Mouse (Mus musculus): Measurements from ENCODE around the gene Cacna1d. TPM values are rescaled to one million over a fixed set of nuclear protein-coding genes. Genes with fewer than 3 reads are reported as not detected.

Cacna1d gene
- total RNA-seq, 2 experiments from 2014 or later, result 54.4 to 61.1 TPM

DNA sequence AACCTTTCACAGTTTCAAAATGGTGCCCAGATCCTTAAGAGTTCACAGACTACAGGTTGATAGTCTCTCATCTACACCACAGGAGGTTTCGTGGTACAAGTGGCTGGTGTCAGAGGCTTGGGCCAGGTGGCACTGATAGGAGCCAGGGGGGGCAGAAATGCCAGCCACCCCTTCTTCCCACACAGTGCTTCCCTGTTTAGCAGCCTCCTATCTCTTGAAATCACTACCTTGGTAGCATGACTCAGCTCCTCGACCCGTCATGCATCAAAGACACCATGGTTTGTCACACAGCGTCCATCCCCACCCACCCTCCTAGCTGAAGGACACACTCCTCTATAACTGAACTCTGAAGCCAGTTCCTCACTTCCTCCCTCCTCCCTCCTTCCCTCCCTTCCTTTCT is 398.8 kb downstream of the Cacna1d start:
- intact Hi-C loops (cut with DNase I), result loop anchor here (10.0 kb wide), 1 partner anchor 108 kb away; no protein-coding TSS in a partner anchor
- DNase-seq (ENCODE audit: extremely low spot score in 1 of 2, low spot score in 2 of 2), result no peak

DNA sequence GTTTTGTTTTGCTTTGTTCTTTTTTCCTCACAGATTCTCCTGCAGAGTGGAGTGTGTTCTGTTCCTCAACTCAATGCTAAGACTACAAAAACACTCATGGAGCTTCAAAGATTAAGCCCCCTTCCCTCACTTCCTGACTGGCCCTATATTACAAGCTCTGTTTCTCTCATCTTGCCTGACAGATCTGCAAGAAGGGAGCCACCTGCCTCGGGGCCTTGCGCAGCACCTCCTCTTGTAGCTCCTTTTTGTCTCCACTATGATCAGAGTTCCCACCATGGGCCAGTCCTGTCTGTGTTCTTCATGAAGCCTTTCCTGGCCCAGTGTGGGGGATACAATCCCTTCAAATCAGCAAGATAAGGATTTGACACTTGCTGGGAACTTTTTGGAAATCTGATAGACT is 399.2 kb downstream of the Cacna1d start:
- no peak for DNase-seq (ENCODE audit: extremely low spot score in 1 of 2, low spot score in 2 of 2)
- intact Hi-C loops (cut with DNase I), result loop anchor here (10.0 kb wide), 1 partner anchor 107 kb away; no protein-coding TSS in a partner anchor

DNA sequence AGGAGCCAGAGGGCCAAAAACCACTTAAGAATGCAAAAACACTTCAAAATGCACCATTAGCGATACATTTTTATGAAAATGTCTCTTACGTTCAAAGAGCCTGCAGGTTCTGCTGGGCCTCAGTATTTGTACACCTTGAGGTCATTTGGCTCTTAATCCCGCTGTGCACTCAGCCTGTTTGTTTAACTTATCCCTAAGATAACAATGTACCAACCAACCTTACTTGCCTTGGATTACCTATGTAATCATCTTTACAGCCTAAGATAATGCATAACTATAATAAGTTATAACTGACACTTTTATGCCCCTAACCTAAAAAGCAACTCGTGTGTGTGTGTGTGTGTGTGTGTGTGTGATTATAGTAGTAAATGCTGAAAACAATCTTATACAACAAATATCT is 411.5 kb downstream of the Cacna1d start:
- intact Hi-C loops (cut with DNase I), result no loop called here
- DNase-seq (ENCODE audit: extremely low spot score in 1 of 2, low spot score in 2 of 2), result no peak

DNA sequence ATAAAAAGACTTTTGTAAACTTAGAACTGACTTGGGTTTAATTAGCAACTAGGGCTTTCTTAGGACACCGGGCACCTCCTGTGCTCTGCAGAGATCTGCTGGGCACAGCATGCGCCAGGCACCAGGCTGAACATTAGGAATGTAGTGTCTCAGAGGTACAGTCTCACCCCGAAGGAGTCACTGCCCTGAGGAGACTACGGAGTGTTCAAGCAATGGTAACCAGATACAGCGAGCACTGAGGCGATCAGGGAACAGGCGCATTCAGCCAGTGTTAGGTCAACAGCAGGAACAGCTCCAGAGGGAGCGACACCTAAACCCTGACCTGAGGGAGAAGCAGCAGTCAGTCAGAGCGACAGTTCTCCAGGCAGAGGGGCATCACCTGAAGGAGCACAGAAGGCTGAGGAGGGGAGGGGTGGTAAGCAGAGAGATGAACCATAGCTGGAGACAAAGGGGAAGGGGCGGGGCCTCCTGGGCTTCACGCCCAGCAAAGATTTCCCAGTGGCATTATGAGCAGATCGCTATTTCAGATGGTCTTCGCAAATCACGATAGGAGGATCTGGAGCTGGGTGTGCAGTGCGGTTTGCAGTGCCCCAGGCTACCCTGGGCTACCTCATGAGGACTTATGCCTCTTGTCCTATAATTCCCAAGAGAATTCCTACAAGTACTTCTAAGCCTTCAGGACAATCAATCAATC is 413.0 kb downstream of the Cacna1d start:
- intact Hi-C loops (cut with DNase I), result no loop called here
- DNase-seq (ENCODE audit: extremely low spot score in 1 of 2, low spot score in 2 of 2), result no peak

DNA sequence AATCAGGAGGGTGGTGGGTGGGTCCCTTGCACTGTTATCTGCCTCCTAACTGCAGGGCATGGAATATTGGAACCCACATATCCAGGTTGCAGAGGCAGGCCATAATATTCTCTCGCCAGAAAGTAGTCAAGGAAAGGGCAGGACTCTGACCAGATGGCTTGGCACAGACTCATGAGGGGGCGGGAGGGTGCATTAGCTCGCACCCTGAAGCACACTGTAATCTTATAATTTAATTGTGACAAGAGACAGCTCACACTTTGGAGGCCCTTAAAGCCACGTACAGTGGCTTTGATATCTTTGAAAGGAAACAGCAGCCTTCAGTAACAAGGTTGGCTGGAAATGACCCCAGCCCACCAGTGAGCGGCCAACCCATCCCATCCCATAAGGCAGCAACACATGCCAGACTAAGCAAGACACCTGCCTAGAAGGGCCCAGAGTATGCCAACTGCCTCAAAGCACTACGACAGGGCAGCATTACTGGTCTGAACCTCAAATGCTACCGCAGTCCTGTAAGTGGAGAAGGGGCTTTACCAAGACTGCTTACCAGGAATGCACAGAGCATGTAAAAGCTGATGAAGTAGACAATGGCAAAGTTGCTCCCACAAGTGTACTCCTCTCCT is 415.9 kb downstream of the Cacna1d start:
- no peak for DNase-seq (ENCODE audit: extremely low spot score in 1 of 2, low spot score in 2 of 2)

DNA sequence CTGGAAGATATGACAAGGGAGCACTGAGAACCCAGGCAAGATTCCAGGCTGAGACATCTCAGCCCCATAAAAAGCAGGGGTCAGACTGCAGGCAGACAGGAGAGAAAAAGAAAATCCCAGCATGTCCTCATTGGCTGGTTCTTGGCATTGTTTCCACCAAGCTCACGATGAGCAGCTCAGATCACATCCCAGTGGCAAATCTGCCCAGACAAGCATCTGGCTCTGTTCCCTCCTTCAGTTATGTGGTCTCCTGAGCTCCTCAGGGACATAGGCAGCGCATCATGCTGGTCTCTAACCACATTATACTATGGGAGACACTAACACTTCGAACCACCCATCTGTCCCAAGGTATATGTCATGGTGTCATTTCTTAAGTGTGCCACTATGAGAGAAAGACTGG is 422.7 kb downstream of the Cacna1d start:
- intact Hi-C loops (cut with DNase I), result no loop called here
- no peak for DNase-seq (ENCODE audit: extremely low spot score in 1 of 2, low spot score in 2 of 2)

More for the DNA sequence above, 415.9 kb downstream of the Cacna1d start:
- intact Hi-C loops (cut with DNase I), result no loop called here

DNA sequence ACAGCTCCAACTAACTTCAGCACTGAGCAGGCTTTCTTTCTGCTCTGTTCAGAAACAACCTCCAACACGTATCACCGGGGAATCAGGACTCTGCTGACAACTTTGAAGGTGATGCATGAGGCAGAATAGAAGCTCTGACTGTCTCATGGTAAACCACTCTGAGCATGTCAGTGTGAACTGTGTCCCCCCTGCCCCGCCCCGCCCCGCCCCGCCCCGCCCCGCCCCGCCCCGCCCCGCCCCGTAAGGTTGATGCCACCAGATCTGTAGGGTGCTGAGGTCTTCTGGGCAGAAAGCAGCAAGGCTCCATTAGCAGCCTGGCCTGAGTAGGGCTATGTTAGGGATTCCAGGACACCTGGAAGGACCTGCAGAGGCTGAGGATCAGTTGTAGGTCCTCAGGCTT is 424.5 kb downstream of the Cacna1d start:
- no peak for DNase-seq (ENCODE audit: extremely low spot score in 1 of 2, low spot score in 2 of 2)
- intact Hi-C loops (cut with DNase I), result no loop called here

DNA sequence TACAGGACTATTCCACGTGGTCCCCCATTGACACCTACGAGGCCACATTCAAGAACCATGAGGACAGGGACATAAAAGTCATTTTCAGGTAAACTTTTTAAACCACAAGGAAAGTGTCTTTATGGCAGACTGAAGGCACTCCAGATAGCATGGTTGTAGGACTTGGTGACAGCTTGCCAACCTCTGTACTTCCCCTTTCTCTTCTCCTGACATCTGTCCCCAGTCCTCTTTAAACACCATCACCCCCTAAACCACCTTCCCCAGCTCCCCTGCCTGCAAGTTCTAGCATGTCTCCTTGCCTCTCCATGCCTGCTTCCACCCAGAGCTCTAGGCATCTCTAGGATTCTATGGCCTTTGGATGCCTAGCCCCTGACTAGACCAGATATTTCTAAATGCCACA is 426.4 kb downstream of the Cacna1d start:
- intact Hi-C loops (cut with DNase I), result no loop called here
- no peak for DNase-seq (ENCODE audit: extremely low spot score in 1 of 2, low spot score in 2 of 2)

DNA sequence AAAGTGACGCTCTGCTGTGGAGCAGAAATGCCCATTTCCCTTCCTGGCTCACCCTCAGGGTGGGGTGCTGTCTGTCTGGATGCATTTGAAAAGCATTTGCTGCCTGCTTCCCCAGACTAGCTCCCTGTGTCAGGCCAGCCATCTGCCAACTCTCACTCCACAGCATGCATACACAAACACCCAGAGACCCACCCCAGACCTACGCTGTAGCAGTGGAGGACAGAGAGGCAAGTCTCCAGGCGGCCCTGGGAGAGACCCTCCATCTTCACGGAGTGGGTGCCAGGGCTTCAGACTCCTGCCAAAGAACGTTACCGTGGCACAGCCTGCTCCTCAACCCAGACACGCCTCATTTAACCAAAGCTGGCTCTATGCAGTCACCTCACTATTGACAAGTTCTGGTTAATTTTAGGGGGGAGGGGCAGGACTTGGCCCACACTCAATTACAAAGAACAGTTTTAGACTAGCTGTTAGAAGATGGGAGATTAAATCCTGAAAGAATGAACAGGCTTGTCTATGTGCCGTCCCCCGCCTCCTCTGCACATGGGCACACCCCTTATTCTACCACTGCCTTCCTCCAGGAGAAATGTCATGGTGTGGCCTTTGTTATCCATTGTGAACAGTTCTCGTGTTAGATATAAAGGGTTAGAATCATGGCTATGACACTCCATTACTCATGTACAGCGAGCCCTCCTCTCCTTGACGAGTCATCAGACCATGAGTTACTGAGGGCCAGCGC is 435.1 kb downstream of the Cacna1d start:
- intact Hi-C loops (cut with DNase I), result no loop called here
- peak in 1 of 2 experiments; percentile 62 for DNase-seq (ENCODE audit: extremely low spot score in 1 of 2, low spot score in 2 of 2)

DNA sequence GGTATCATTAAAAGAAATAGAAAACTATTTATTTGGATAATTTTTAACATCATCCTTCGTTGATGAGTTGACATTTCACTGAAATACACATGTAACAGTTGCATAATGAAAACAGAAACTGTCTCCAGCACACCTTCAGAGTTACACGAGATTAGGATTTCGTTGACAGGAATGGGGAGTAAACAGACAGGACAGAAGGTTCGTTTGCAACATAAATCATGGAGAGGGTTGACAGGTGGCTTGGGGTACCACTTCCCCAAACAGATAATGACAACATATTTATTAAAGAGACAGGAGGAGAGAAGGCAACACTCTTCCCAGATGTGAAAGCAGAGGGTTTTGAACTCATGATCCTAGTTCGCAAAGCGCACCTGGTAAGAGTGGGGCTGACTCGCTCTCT is 436.3 kb downstream of the Cacna1d start:
- intact Hi-C loops (cut with DNase I), result no loop called here
- DNase-seq (ENCODE audit: extremely low spot score in 1 of 2, low spot score in 2 of 2), result no peak

DNA sequence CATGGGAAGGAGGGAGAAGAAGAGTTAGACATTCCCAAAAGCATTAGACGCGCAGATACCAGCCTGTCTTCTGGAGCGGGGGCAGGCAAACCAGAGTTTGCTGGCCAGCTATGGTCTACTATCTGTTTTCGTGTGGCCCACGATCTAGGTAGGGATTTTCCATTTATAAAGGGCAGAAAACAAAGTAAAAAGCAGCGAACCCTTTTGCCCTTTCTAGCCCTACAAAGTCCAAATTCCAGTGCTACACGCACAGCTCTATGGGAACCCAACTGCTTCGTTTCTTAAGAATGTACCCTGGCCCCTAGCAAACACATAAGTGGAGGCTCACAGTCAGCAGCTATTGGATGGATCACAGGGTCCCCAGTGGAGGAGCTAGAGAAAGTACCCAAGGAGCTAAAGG is 441.0 kb downstream of the Cacna1d start:
- no peak for DNase-seq (ENCODE audit: extremely low spot score in 1 of 2, low spot score in 2 of 2)

DNA sequence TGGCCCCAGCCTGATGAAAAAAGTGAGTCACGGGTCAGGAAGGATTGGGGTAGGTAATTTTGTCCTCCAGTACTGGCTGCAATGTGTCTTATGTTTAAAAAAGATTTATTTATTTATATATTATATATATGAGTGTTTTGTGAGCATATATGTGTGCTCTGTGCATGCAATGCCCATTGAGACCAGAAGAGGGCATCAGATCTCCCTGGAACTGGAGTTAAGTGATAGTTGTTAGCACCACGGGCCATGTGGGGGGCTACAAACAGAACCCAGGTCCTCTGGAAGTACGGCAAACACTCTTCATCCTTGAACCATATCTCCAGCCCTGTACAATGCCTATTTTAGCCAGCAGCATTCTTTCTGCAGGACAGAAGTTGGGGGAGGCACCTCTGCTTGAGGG is 443.2 kb downstream of the Cacna1d start:
- intact Hi-C loops (cut with DNase I), result no loop called here
- DNase-seq (ENCODE audit: extremely low spot score in 1 of 2, low spot score in 2 of 2), result no peak

More for the DNA sequence above, 441.0 kb downstream of the Cacna1d start:
- intact Hi-C loops (cut with DNase I), result no loop called here

DNA sequence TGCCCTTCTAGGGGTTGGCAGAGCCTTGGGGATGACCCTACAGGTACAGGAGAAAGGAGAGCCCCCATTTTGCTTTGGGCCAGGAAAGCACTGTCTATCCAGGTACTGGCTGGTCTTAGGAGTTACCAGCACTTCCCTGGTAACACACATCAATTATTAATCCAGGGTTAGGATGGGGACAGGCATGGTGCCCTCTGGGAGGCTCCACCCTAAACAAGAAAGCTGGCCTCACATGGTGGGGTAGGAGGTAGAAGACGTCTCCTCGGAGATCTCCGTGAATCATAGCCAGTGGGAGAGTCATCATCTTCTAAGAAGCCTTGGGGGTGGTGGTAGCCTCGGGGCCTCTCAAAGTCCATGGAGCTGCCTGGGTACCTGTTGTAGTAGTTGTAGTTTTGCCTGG is 444.3 kb downstream of the Cacna1d start:
- peak in 1 of 2 experiments; percentile 10 for DNase-seq (ENCODE audit: extremely low spot score in 1 of 2, low spot score in 2 of 2)
- intact Hi-C loops (cut with DNase I), result no loop called here

DNA sequence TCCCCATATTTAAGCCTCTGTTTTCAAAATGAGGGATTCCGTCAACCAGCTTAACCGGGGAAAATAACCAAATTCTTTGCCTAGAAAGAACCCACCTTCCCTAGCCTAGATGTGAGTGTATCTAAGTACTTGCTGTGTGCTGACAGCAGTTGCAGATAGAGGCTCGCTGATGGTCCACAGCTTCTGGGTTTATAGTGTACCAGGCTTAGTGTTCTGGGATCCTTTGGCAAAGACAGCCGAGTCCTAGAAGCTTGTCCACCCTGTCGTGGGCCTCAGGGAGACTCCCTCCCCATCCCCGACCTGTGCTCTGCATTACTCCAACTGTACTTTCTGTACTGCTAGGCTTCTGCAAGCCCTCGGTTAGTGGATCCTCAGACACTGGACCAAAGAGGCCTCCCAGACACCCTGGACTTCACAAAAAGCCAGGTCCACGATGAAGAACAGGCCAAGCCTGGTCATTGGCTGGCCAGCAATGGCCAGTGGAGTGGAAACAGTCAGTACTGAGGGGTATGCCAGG is 445.5 kb downstream of the Cacna1d start:
- DNase-seq (ENCODE audit: extremely low spot score in 1 of 2, low spot score in 2 of 2), result no peak
- intact Hi-C loops (cut with DNase I), result no loop called here

DNA sequence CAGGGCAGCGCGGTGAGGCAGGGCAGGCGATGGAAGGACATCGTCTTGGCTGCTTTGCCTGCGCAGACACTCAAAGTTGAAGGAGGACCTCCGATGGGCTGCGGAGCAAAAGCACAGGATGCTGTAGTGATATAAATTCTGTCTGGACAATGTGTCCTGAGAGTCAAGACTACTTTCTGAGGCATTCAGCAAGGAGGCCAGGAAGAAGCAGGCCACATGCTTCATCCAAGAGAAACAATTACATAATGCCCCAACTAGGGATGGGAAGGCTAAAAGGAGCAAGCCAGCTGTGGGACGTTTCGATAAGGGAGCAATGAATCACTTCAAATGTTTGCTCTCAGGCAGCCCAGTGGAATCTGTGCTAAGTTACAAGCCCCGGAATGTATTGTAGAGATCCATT is 446.0 kb downstream of the Cacna1d start:
- intact Hi-C loops (cut with DNase I), result no loop called here
- no peak for DNase-seq (ENCODE audit: extremely low spot score in 1 of 2, low spot score in 2 of 2)

DNA sequence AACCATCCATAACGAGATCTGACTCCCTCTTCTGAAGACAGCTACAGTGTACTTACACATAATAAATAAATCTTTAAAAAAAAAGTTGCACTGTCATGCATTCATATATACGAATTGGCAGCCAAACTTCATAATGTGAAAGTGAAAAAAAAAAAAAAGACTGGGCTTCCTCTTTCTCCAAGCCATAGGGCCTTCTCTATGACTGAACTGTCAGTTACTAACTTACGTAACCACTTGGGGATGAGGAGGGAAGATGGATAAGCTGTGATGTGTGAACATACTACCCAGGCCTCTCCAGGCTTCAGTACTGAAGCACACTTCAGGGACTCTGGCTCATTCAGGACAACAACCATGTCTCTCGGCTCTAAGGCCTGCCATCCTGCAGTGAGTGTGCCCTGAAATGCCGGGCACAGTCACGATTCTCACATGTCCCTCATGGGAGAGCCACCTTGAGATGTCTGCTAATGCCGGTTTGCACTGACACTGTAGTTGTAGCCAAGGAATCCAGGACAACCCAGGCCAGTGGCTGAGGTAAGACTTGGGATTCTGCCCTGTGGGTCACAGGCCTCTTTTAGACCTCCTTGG is 447.8 kb downstream of the Cacna1d start:
- DNase-seq (ENCODE audit: extremely low spot score in 1 of 2, low spot score in 2 of 2), result no peak
- intact Hi-C loops (cut with DNase I), result no loop called here

DNA sequence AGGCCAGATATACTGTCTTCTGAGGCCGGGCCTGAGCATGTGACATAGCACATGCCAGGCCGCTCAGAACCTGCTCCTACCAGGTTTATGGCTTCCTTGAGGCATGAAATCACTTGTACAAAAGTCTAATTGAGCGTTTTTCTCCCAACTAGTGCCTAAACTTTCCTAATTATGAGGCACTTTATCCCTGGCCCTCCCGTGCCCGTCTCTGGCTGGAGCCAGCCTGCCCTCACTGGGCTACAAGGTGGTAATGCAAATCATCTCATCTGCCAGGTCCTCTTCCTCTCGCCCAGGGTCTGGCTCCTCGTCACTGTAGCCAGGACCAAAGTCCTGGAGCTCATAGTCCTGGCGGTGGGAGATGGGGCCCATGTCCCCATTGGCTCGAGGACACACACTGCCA is 449.4 kb downstream of the Cacna1d start:
- DNase-seq (ENCODE audit: extremely low spot score in 1 of 2, low spot score in 2 of 2), result no peak

DNA sequence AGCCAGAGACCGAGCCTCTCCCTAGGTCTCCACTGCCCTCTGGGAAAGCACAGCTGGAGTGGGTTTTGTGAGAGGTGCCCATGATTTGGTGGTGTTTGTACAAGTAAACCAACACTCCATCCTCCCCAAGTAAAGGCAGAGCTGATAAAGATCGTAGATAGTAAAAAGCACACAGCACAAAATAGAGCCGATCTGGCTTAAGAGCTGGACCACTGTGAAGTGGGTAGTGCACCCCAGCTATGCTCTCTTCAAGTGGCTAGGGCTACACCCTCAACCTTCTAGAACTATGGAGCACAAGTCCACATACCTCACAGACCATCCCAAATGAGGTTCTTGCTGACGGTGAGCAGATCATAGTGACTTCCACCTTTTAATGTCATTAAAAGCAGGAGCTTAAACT is 451.8 kb downstream of the Cacna1d start:
- DNase-seq (ENCODE audit: extremely low spot score in 1 of 2, low spot score in 2 of 2), result no peak
- intact Hi-C loops (cut with DNase I), result no loop called here

More for the DNA sequence above, 449.4 kb downstream of the Cacna1d start:
- intact Hi-C loops (cut with DNase I), result no loop called here

DNA sequence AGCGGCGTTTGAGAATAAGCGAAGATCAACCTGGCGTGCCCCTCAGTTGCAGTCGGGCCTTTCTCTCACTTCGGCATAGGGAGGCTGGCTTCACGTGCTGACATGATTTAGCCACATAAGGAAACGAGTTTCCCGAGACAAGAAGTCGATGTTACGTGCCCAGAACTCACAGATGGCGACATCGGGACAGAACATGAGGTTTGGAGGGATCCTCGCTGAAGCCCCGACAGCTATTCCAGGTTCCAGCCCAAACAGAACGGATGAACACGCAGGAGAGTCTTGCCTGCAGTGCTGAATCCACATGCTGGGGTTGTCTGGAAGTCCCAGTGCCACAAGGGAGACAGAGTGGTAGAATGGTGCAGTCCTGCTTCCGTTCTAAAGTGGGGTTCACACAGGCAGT is 452.8 kb downstream of the Cacna1d start:
- DNase-seq (ENCODE audit: extremely low spot score in 1 of 2, low spot score in 2 of 2), result peak in 1 of 2 experiments; percentile 50

More for the DNA sequence above, 452.8 kb downstream of the Cacna1d start:
- intact Hi-C loops (cut with DNase I), result no loop called here

Measured in left cerebral cortex, postnatal 10 days (tissue).